Mouse (Mus musculus): ENCODE results near the gene Lrrc19. TPM values are rescaled to one million over a fixed set of nuclear protein-coding genes. Genes with fewer than 3 reads are reported as not detected.

The Lrrc19 gene
- polyA plus RNA-seq, 1 experiment from 2014 or later: 28.9 TPM

GRCm38 (mm10) chr4:94614627-94615006, 35.3 kb downstream of the Lrrc19 start:
- WGBS: 0% methylated on average over 18 of the region's 18 CpGs
- H3K27me3 ChIP-seq (replicated peaks; ENCODE audit: control insufficient read depth, insufficient read depth, low read length): no peaks in the 10 kb centered on the region
- TF ChIP-seq CTCF (IDR thresholded peaks at IDR 0.05; ENCODE audit: low read depth): no peak
- H3K9me3 ChIP-seq (ENCODE audit: control insufficient read depth): no peaks in the 10 kb centered on the region
- peak overlapping the region; percentile 84 for H3K4me2 ChIP-seq (replicated peaks; ENCODE audit: low read depth)
- peak overlapping the region; percentile 63 for H3K4me3 ChIP-seq (ENCODE audit: low read depth, low read length)
- no peaks in the 10 kb centered on the region for H3K36me3 ChIP-seq (ENCODE audit: control insufficient read depth, insufficient read depth)
- H3K9ac ChIP-seq (ENCODE audit: low read depth, low read length): peak overlapping the region; percentile 62
- peak; percentile 62; the same call in 1 of the 2 replicates for ATAC-seq
- H3K27ac ChIP-seq (ENCODE audit: low read depth, low read length): peak overlapping the region; percentile 22; the same call in 1 of the 2 replicates
- 0 out of 2 replicates have a peak, but pooled peaks cover 4% of the 10 kb centered on the region for H3K4me1 ChIP-seq (replicated peaks; ENCODE audit: control insufficient read depth, insufficient read depth, low read length)

- Histone ChIP-seq H3K4me3 (ENCODE audit: low read depth, low read length) (peak within 1 kb of the TSS; percentile 63), H3K36me3 (ENCODE audit: control insufficient read depth, insufficient read depth) (no peaks in the 10 kb centered on the region), H3K27me3 (replicated peaks; ENCODE audit: control insufficient read depth, insufficient read depth, low read length) (no peaks in the 10 kb centered on the region), H3K4me2 (replicated peaks; ENCODE audit: low read depth) (peak within 1 kb of the TSS; percentile 84), H3K4me1 (replicated peaks; ENCODE audit: control insufficient read depth, insufficient read depth, low read length) (0 out of 2 replicates have a peak, but pooled peaks cover 4% of the 10 kb centered on the region), H3K9ac (ENCODE audit: low read depth, low read length) (peak within 1 kb of the TSS; percentile 62), H3K9me3 (ENCODE audit: control insufficient read depth) (no peaks in the 10 kb centered on the region), H3K27ac (ENCODE audit: low read depth, low read length) (peak within 1 kb of the TSS; percentile 22; the same call in 1 of the 2 replicates)
- WGBS: 2% methylated on average over 29 of the region's 29 CpGs
- TF ChIP-seq CTCF (IDR thresholded peaks at IDR 0.05; ENCODE audit: low read depth): no peak
- peak; percentile 96 for ATAC-seq
These were observed 35.8 kb downstream of the Lrrc19 start, which contains the start of gene Ift74 for GRCm38 (mm10) chr4:94613972-94614626. Ift74 (plus strand) TSS chr4:94614491.

GRCm38 (mm10) chr4:94610339-94610738, 39.6 kb downstream of the Lrrc19 start:
- Histone ChIP-seq H3K4me3 (ENCODE audit: low read depth, low read length) (no peak overlapping the region), H3K27me3 (replicated peaks; ENCODE audit: control insufficient read depth, insufficient read depth, low read length) (no peaks in the 10 kb centered on the region), H3K27ac (ENCODE audit: low read depth, low read length) (no peak overlapping the region), H3K9me3 (ENCODE audit: control insufficient read depth) (no peaks in the 10 kb centered on the region), H3K9ac (ENCODE audit: low read depth, low read length) (no peak overlapping the region), H3K4me2 (replicated peaks; ENCODE audit: low read depth) (no peak overlapping the region), H3K36me3 (ENCODE audit: control insufficient read depth, insufficient read depth) (no peaks in the 10 kb centered on the region), H3K4me1 (replicated peaks; ENCODE audit: control insufficient read depth, insufficient read depth, low read length) (0 out of 2 replicates have a peak, but pooled peaks cover 4% of the 10 kb centered on the region)
- ATAC-seq: no peak
- WGBS: 68% methylated on average over 3 of the region's 3 CpGs
- TF ChIP-seq CTCF (IDR thresholded peaks at IDR 0.05; ENCODE audit: low read depth): no peak

- Histone ChIP-seq H3K4me1 (replicated peaks; ENCODE audit: control insufficient read depth, insufficient read depth, low read length) (peaks cover 3% of the 10 kb centered on the region; the same call in 1 of the 2 replicates), H3K9me3 (ENCODE audit: control insufficient read depth) (no peaks in the 10 kb centered on the region), H3K9ac (ENCODE audit: low read depth, low read length) (no peak overlapping the region), H3K27me3 (replicated peaks; ENCODE audit: control insufficient read depth, insufficient read depth, low read length) (no peaks in the 10 kb centered on the region), H3K4me3 (ENCODE audit: low read depth, low read length) (no peak overlapping the region), H3K36me3 (ENCODE audit: control insufficient read depth, insufficient read depth) (no peaks in the 10 kb centered on the region), H3K4me2 (replicated peaks; ENCODE audit: low read depth) (no peak overlapping the region), H3K27ac (ENCODE audit: low read depth, low read length) (no peak overlapping the region)
- 87% methylated on average over 2 of the region's 2 CpGs for WGBS
- TF ChIP-seq CTCF (IDR thresholded peaks at IDR 0.05; ENCODE audit: low read depth): no peak
- no peak for ATAC-seq
These were observed 44.4 kb downstream of the Lrrc19 start for GRCm38 (mm10) chr4:94605591-94605990.

GRCm38 (mm10) chr4:94604452-94605019, 45.4 kb downstream of the Lrrc19 start:
- no peak for TF ChIP-seq CTCF (IDR thresholded peaks at IDR 0.05; ENCODE audit: low read depth)
- no peak overlapping the region for H3K9ac ChIP-seq (ENCODE audit: low read depth, low read length)
- no peak overlapping the region for H3K4me3 ChIP-seq (ENCODE audit: low read depth, low read length)
- 91% methylated on average over 2 of the region's 2 CpGs for WGBS
- H3K36me3 ChIP-seq (ENCODE audit: control insufficient read depth, insufficient read depth): no peaks in the 10 kb centered on the region
- ATAC-seq: no peak
- peaks cover 3% of the 10 kb centered on the region; the same call in 1 of the 2 replicates for H3K4me1 ChIP-seq (replicated peaks; ENCODE audit: control insufficient read depth, insufficient read depth, low read length)
- H3K27ac ChIP-seq (ENCODE audit: low read depth, low read length): no peak overlapping the region
- H3K9me3 ChIP-seq (ENCODE audit: control insufficient read depth): no peaks in the 10 kb centered on the region
- no peak overlapping the region for H3K4me2 ChIP-seq (replicated peaks; ENCODE audit: low read depth)
- H3K27me3 ChIP-seq (replicated peaks; ENCODE audit: control insufficient read depth, insufficient read depth, low read length): no peaks in the 10 kb centered on the region

GRCm38 (mm10) chr4:94603031-94603629, 46.8 kb downstream of the Lrrc19 start, which contains the start of gene Plaa:
Plaa (minus strand) TSS chr4:94603244.
- TF ChIP-seq CTCF (IDR thresholded peaks at IDR 0.05; ENCODE audit: low read depth): no peak
- peak; percentile 98 for ATAC-seq
- Histone ChIP-seq H3K9ac (ENCODE audit: low read depth, low read length) (peak within 1 kb of the TSS; percentile 65), H3K4me2 (replicated peaks; ENCODE audit: low read depth) (peak within 1 kb of the TSS; percentile 73), H3K4me3 (ENCODE audit: low read depth, low read length) (peak within 1 kb of the TSS; percentile 80), H3K4me1 (replicated peaks; ENCODE audit: control insufficient read depth, insufficient read depth, low read length) (peaks cover 3% of the 10 kb centered on the region; the same call in 1 of the 2 replicates), H3K36me3 (ENCODE audit: control insufficient read depth, insufficient read depth) (no peaks in the 10 kb centered on the region), H3K9me3 (ENCODE audit: control insufficient read depth) (no peaks in the 10 kb centered on the region), H3K27ac (ENCODE audit: low read depth, low read length) (peak within 1 kb of the TSS; percentile 78), H3K27me3 (replicated peaks; ENCODE audit: control insufficient read depth, insufficient read depth, low read length) (no peaks in the 10 kb centered on the region)
- under 1% methylated on average over 61 of the region's 61 CpGs for WGBS

All from intestine, postnatal 0 days (tissue).